Mouse (Mus musculus): Measurements from ENCODE around the gene Gyg.

Gene Gyg

DNA sequence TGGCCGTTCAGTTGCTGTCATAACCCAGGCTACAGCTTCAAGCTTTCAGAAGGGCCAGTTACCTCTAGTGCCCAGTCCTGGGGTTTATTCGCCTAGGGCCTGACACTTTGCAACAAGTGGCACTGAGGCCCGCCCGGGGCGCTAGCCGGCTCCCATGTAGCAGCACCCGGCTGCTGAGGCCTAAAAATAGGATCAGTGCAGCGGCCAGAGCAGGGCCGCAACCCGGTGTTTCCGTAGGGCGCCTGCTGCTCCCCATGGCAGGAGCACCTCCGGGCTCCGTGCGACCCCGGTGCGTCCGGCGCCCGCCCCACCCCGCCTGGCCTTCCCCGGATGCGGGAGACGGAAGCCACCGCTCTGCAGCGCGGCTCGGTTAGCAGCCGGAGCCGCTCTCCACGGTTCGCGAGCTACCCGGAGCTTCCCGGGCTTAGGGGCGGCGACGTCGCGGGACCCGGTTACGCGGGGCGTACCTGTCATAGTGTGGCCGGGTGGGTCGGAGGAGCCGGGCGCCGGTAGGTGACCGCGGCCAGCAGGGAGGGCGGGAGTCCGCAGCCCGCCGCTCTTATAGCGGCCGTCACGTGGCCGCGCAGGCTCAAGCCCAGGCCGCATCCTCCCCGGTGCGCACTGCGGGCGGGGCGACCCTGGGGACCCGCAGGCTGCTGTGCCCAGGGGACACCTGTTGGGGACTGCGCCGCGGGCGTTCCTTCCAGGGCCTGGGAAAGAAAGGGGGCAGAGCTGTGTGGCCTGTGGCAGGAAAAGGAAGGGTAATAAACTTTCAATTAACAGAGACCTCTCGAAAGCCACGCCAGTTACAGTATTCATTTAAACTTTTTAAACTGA lies at the start of gene Gyg:
TSS of gene Gyg (minus strand) at position 787 of the 837 bp plus-strand sequence.
- DNase-seq (ENCODE audit: low spot score in 2 of 2) = peak; percentile 48 to 63

DNA sequence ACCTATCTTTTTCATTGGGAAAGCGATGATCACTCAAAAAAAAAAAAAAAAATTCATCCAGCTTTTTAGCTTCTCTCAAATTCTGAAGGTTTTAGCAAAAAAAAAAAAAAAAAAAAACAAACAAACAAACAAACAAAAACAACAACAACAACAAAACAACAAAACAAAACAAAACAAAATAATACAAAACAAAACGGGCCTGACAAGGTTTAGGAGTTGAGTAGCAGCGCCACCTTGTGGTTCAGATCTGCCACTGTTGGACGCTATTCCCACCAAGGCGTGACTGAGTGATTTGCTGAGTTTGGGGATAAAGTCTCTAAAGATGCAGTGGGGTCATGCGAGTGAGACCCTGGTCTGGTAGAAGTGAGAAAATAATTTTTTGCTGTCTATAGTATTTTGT lies 43.8 kb upstream of the Gyg start:
- DNase-seq (ENCODE audit: low spot score in 2 of 2) = peak; percentile 55 to 74

DNA sequence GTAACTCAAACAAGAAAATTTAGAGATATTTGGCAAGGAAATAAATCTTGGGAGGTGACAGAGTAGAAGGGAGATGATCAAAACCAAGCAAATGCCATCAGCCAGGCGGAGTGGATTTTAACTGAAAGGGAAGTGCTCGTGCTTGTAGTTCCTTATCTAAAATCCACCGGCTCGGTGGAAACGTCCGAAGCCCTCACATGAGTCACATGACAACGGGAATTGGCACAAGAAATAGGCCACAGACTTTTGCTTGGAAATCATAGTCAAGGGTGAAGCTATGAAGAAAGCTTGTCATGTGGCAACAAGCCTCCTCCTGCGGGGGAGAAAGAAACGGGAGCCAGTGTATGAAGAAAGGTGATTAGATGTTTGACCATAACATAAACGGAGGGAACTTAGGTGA lies 42.8 kb upstream of the Gyg start:
- DNase-seq (ENCODE audit: low spot score in 2 of 2) = no peak

DNA sequence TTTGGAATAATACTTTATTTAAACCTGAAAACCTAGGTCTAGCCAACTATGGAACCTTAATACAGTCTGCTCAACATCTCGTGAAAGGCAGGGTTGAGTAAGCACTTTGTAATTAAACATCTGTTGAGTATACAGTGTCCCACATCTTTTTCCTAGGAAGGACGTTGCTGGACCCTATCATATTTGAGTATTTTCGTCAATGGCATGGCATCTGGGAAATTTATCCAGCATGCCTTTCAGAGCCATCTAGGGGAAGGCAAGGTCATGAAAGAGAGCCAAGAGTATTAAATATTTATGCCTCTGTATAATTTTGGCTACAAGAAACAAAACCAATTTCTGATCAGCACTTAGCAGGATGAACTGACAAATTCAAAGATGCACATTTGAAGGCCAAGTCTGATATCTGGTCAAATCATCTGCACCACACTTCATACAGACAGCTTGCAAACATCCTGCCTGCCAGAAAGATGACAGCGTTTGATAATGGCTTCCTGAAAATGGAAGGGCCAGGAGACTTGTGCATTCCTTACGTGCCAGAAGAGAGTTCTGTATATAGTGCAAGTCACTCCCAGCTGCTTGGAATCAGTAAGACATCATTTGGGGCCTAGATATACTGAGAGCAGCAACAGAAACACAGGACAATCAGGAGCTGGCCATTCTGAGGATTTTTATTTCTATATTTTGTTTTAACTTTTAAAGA lies 34.0 kb upstream of the Gyg start:
- DNase-seq (ENCODE audit: low spot score in 2 of 2) = no peak

DNA sequence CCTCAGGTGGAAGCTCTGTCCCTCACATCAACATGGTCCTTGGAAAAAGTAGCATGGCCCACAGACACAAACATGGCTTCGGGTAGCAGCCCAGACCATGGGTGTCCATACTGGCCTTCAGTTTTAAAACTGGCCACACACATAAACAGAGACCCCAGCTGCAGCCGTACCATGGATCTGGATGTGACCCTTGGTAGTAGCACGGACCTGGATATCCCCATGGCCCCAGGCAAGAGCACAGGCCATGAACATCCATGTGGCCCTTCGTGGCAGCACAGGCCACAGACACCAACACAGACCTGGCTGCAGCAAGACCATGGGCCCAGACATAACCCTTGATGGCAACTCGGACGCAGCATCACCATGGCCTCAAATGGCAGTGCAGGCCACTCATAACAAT lies 17.3 kb upstream of the Gyg start:
- DNase-seq (ENCODE audit: low spot score in 2 of 2) = no peak

DNA sequence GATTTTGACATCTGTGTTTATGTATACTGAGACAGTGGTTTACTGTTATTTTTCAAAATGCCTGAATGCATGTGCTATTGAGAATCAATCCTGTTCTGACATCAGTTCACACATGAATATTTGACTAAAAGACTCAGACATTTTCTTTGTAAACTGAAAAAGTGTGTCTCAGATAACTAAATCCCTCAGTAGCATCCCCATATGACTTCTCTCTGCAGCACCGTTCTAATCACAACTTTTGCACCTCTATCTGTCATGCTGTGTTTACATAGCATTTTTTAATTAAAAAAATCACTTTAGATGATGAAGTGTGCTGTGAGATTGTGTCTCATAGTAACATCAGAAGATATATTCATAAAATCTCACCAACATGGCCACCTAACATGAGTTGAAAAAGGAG lies 12.4 kb upstream of the Gyg start:
- no peak for DNase-seq (ENCODE audit: low spot score in 2 of 2)

DNA sequence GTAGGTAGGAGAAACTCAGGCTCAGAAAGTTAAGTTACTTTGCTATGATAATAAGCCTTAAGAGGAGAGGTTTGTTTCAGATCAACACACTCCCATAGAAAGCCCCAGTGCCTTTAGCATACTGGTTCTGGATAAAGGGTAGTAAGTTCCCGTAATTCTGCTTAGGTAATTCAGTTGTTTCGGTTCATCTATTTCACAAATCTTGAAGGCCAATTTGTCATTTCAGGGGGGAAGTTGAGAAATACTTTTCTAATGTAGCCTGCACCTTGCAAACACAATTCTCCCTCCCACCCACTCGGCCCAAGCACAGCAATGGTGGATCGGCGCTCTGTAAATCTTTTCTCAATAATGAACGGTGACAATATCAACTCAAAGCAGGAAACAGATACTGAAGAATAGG lies 359 bp upstream of the Gyg start:
- DNase-seq (ENCODE audit: low spot score in 2 of 2) = no peak

DNA sequence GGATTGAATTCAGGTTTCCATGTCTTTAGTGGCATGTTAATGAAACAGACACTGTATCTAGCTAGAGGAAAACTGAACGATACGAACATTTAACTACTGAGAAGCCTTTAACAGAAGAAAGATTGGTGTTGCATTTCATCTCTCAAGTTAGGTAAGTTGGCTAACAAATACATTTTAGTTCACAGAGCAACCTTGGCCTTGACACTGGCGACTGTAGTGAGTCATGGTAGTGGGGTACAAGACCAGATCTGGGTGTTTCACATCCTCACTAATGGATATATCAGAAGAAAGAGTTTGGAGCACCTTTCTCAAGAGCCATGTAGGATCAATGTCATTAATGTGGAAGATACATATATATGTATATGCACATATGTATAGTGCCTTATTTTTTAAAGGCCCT lies 3.5 kb downstream of the Gyg start:
- DNase-seq (ENCODE audit: low spot score in 2 of 2) = no peak

DNA sequence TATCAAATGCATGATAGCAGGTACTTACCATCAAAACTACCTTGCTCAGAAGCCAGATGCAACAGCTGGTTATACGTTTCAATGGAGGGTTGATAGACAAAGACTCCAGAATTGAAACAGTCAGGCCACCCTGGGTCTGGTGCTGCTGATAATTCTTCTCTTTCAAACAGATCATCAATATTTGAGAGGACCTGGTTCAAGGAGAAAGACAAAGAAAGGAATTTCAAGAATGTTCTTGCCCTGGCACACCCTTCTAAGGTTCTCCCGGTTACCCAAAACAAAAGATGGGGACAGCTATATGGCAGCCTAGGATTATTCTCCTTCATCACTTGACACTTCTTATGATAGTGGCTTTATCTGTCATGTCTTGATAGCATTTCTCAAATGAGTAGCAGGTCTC lies 4.6 kb downstream of the Gyg start:
- no peak for DNase-seq (ENCODE audit: low spot score in 2 of 2)

DNA sequence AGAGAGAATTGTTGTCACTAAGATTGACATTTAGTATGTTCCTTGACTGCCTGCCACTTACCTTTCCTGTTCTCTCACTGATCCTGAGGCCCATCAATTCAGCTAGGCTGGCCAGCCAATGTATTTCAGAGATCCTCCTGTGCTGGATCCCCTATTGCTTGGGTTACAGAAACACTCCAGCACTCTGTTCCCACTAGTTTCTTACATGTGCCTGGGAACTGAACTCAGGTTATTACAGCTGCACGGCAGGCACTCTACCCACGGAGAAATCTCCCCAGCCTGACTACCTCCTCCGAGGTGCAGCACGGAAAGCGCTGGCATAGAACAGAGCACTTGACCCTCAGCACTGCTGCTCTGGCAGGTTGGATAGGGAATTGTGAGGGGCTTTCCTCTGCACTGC lies 7.5 kb downstream of the Gyg start:
- no peak for DNase-seq (ENCODE audit: low spot score in 2 of 2)

DNA sequence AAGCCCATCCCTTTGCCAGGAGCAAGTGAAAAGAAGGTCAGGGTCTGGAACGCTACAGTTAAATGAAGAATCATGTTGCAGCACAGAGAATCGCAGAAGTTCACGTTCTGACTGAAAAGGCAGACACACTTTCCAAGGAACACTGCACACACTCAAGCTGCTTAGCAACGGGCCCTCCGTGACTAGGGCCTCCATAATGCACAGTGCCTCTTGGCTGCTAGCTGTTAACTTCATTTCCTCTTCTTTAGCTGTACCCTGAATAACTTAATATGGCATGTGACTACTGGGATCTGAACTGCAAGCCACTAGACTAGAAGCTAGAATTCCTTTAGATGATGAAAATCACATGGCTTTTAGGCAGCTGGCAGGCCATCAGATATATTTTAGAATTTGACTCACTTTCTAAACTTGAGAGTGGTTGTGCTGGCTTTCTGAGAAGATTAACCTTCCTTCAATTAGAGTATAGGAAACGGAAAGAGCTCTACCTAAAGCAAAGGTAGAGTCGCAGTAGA lies 8.2 kb downstream of the Gyg start:
- no peak for DNase-seq (ENCODE audit: low spot score in 2 of 2)

DNA sequence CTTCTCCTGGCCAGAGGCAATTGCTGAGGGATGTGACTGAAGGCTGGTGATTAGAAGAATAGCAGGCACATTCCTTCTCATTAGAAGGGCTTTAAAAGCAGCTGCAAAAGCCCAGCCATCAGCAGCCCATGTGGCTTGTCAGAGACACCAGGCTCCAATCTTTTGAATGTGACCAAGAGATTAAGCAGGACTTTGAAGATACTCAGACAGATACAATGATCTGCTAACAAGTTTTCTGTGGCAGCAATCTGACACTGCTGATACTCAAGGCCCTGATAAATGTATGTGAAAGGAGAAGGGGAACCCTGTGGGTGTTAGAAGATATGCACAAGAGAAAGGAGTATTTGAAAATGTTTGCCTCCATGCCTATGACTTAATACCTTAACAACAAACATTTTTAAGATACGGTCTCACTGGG lies 9.4 kb downstream of the Gyg start:
- DNase-seq (ENCODE audit: low spot score in 2 of 2) = no peak

DNA sequence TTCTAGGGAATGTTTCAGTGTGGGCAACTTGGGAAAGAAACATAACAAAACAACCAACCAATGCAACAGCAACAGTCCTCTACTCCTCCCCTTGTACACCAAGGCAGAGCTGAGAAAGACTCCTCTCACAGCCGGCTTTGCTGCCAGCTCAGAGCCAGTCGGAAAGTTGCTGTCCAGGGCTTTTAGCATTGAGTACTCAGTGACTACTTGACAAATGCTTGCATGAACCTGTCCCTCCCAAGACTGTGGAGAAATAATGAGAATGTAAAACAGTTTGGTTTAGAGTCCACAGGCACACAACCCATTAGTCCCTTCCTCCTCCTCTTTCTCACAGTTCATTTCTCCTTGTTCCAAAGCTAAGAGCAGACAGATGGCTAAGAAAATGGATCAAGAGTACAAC lies 10.7 kb downstream of the Gyg start:
- DNase-seq (ENCODE audit: low spot score in 2 of 2) = no peak

DNA sequence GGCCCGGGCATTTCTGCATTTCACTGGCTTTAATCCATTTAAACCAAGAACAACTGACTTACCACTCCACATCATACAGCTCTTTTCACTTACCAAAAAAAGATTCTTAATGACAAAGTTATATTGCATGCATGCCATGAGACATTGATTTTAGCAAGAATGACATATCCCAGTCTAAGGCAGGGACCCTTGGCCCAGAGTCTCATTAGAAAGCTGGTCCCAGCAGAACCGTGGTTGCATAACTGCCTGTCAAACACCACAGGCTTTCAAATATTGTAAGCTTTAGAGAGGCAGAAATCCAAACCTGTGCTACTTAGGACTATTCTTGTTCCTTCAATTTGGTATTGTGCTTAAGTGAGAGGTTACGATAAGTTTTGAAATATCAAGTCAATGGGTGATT lies 11.4 kb downstream of the Gyg start:
- DNase-seq (ENCODE audit: low spot score in 2 of 2) = no peak

DNA sequence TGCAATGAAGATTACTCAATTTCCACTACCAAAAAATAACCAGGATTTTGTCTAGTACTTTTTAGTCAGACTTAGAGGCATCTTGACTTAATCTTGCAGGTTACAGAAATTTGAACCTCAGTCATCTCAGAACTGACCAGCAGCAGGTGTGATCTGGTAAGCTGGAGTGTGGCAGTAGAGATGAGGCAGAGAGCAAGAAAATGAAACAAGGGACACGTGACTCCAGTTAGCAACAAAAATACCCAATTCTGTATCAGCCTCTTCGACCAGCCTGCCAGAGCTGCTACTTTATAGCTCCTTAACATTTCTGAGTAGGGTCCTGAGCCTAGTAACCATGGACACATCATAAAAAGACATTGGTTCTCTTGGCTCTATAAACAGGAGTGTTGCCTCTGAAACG lies 12.5 kb downstream of the Gyg start:
- DNase-seq (ENCODE audit: low spot score in 2 of 2) = no peak

DNA sequence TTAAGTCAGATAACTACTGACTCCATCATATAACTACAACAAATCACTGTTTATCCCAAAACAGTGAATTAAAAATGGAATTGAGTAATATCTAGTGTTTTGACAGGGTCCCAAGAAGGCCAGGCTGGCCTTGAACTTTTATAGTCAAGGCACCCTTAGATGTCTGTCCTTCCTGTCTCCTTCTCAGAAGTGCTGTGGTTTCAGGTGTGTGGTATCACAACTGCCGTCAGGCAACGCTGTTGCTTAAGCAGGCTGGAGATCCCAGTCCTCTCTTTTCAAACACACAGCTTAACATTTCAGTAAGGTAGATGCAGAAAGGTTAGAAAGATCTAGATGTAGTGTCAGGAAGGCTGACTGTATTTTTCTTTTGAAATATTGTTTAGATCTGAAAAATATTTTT lies 13.0 kb downstream of the Gyg start:
- DNase-seq (ENCODE audit: low spot score in 2 of 2) = no peak

DNA sequence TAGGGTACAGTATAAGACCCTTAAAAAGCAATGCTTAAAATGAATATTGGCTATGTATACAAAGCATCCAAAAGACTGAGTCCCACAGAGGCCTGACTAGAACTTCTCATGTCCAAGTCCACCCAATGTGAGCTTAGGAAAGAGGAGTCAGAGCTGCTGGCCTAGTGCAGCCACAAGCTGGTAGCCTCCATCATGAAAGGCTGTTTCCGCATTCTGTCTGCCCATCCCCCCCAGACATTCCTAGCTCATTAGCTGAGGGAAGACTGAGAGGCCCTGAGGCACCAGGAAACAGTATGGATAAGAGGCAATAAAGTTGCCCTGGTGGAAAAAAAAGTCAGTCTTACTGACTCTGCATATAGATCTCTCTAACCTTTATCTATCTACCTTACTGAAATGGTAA lies 13.4 kb downstream of the Gyg start:
- no peak for DNase-seq (ENCODE audit: low spot score in 2 of 2)

DNA sequence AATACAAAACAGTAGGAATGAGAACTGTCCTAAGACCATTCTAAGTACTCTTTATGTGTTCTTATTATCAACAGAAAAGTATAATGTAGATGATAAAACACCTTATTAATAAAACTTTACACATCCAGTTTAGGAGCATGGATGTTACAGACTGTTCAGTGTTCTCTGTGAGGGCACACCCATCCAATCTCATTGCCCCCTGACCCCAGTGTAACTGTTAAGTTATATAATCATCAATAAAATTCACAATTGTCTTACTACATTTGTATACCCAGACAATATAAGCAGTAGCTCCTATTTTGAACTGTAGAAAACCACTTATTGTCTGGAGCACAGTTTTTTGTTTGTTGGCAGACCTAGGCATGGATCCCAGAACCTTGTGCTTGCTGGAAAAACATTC lies 13.9 kb downstream of the Gyg start:
- DNase-seq (ENCODE audit: low spot score in 2 of 2) = no peak

DNA sequence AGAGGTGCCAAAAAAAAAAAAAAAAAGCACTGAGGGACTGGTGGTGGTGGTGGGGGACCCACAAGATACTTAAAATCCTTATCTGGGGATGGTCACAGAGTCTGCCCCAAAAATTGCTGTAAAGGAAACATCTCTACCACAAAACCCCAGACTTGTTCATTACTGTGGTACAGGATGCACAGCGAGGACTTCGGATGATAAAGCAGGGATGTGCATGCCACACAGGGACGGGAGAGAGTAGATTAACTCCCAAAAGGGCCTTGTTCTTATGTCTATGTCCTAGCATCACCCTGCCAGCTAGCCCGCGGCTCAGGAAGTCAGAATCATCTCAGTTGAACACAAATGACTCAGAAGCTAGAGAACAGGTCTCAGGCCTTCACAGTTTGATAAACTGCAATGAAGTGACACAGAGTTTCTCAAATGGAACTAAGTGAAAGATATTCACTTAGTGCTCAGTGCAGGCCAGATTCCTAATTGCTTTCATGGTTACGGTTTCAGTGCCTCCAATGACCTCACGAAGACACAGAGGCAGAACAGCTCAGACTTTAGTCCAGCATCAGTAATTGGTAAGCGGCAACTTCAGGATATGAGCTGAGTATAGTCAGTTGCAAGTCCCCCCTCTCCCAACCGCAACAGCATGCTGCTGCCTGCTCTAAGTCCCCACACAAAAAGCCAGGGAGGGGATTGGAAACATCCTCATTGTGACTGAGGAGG lies 18.1 kb downstream of the Gyg start:
- no peak for DNase-seq (ENCODE audit: low spot score in 2 of 2)

DNA sequence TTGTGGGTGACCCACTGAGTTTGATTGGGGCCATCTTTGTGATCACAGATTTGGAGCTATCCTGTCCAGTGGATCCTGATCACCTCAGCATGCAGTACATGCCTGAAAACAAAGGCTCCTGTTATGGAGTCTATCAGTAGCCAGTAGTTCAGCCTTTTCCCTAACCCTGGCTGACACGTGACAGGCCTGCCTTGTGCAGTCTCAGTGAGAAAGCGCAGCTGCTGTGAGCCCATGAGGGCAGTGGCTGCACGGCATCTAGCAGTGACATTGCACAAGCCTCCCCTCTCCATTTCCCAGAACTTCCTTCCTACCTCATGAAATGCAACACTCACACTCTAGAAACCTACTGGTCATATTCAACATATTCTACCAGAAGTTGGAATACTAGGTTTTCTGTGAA lies 20.6 kb downstream of the Gyg start:
- no peak for DNase-seq (ENCODE audit: low spot score in 2 of 2)

DNA sequence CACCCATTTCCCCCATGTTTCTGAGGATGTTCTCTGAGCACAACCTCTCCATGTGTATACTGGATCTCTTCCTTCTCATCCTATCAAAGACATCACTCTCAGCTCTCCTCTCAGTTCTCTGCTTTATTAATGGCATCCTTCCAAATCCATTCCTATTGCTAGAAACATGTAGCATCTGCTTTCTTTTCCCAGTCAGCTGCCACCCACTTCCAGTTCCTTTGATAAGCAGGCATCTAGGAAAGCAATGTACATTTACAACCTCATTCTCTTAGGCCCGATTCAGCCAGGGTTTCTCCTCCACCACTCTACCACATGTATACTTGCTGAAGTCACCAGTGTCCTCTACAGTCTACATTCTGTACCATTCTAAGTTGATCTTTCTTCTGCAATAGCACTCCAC lies 21.4 kb downstream of the Gyg start:
- no peak for DNase-seq (ENCODE audit: low spot score in 2 of 2)

DNA sequence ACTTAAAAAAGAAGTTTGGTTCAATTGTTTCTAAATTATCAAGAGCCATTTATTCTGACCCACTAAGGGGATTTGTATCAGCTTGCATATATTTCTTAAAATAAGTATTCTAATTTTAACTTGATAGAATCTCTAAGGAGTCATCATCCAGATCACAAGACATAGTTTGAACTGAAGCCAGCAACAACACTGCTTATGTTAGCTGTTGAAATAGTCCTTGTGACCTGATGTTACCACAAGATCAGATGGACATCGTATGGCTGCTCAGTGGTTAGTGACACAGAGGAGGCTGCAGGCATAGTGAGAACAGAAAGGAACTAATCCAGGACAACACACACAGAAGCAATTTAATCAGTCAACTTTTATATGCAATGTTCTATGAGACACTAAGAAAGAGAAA lies 22.4 kb downstream of the Gyg start:
- DNase-seq (ENCODE audit: low spot score in 2 of 2) = no peak

DNA sequence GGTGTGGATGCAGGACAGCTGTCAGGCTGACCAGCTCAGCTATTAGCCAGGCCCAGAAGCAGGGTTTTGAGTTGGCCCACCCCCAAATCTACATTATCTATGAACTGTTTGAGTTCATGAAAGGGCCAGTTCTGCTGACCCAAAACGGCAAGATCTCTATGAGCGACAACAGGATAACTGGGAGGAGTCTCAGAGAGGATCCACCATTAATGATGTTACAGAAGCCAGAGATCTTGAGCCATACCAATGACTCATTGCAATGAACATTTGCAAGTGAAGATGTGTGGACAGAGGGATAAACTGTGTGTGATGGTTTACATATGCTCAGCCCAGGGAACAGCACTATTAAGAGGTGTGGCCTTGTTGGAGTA lies 23.8 kb downstream of the Gyg start:
- no peak for DNase-seq (ENCODE audit: low spot score in 2 of 2)

Data from right cerebral cortex, adult 2 months (tissue).